Mouse (Mus musculus): ENCODE data around the gene 1700028J19Rik. TPM values are rescaled to one million over a fixed set of nuclear protein-coding genes. Genes with fewer than 3 reads are reported as not detected.

The 1700028J19Rik gene
- polyA plus RNA-seq, 1 experiment from 2014 or later, result 1.1 TPM

DNA sequence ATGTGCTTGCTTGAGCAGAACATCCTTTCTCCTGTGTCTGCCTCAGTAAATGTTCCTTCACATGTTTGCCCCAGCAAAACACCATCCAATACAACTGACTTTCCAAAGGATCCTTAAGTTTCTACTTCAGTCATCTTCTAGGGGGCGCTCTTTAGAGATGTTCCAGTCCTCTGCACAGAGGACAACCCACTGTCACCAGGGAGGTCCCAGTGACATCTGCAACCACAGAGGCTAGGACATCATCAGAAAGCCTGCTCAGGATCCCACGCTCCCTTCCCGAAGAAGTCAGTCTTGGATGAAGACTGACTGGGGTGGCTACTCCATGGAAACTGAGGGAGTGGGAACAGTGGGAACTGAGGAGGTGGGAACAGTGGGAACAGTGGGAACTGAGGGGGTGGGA is 29.1 kb upstream of the 1700028J19Rik start:
- H3K36me3 ChIP-seq (ENCODE audit: control insufficient read depth, insufficient read depth, low read length), result no peaks in the 10 kb centered on the region
- 75% methylated on average over 3 of the region's 3 CpGs for WGBS
- H3K4me1 ChIP-seq (replicated peaks; ENCODE audit: control insufficient read depth, insufficient read depth, low read length), result no peaks in the 10 kb centered on the region
- no peak overlapping the region for H3K27ac ChIP-seq (ENCODE audit: low read depth)
- no peak overlapping the region for H3K9ac ChIP-seq (ENCODE audit: low read length)
- H3K9me3 ChIP-seq (ENCODE audit: control insufficient read depth, low read length), result no peaks in the 10 kb centered on the region
- ATAC-seq (replicated peaks; ENCODE audit: low FRiP score, low TSS enrichment, low read depth) (no peak), DNase-seq (ENCODE audit: low spot score) (no peak)
- H3K4me3 ChIP-seq (ENCODE audit: low read depth, low read length), result no peak overlapping the region
- no peaks in the 10 kb centered on the region; the same call in 1 of the 2 replicates for H3K27me3 ChIP-seq (replicated peaks; ENCODE audit: control insufficient read depth, insufficient read depth, low read length)
- H3K4me2 ChIP-seq (ENCODE audit: low read length), result no peak overlapping the region

DNA sequence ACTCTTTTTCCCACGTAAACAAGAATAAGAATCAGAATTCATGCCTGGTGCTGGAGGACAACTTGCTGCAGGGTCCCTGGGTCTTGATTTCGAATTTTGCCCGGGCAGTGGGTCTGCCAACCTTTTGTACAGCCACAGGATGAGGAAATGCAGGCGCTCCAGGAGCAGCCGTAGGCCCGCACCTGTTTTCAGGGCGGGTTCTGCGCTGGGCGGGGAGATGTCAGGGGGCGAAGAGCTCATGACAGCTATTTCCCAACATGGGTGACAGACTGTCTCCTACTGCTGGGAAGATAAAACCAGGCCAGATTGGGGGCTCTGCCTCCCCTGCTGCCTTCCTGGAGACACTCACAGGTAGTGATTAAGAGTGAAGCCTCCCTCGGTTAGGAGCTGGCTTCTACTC is 27.6 kb upstream of the 1700028J19Rik start:
- no peaks in the 10 kb centered on the region for H3K36me3 ChIP-seq (ENCODE audit: control insufficient read depth, insufficient read depth, low read length)
- ATAC-seq (replicated peaks; ENCODE audit: low FRiP score, low TSS enrichment, low read depth), result no peak
- no peaks in the 10 kb centered on the region; the same call in 1 of the 2 replicates for H3K27me3 ChIP-seq (replicated peaks; ENCODE audit: control insufficient read depth, insufficient read depth, low read length)
- H3K9ac ChIP-seq (ENCODE audit: low read length), result no peak overlapping the region
- no peaks in the 10 kb centered on the region for H3K4me1 ChIP-seq (replicated peaks; ENCODE audit: control insufficient read depth, insufficient read depth, low read length)
- no peak overlapping the region for H3K4me3 ChIP-seq (ENCODE audit: low read depth, low read length)
- no peak overlapping the region for H3K27ac ChIP-seq (ENCODE audit: low read depth)
- no peaks in the 10 kb centered on the region for H3K9me3 ChIP-seq (ENCODE audit: control insufficient read depth, low read length)
- 26% methylated on average over 11 of the region's 11 CpGs for WGBS
- H3K4me2 ChIP-seq (ENCODE audit: low read length), result no peak overlapping the region
- no peak for DNase-seq (ENCODE audit: low spot score)

DNA sequence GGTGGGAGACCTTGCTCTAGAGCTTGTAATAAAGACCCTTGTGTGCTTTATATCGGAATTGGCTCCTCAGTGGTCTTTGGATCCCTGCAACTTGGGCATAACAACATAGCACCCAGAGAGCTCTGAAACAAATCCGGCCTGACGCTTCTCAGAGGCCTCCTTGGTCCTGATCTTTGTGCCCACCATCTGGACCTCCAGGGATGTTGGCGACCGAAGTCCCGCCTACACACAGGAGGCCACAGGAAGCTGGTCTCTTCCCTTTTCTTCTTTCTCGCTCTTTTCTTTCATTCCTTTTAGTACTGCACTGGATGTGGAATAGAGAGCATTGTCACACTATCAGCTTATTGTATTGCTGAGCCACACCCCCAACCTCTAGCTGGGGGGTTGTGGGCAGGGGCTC is 27.0 kb upstream of the 1700028J19Rik start:
- ATAC-seq (replicated peaks; ENCODE audit: low FRiP score, low TSS enrichment, low read depth) (no peak), DNase-seq (ENCODE audit: low spot score) (no peak)
- Histone ChIP-seq H3K27me3 (replicated peaks; ENCODE audit: control insufficient read depth, insufficient read depth, low read length) (no peaks in the 10 kb centered on the region; the same call in 1 of the 2 replicates), H3K9ac (ENCODE audit: low read length) (no peak overlapping the region), H3K4me3 (ENCODE audit: low read depth, low read length) (no peak overlapping the region), H3K4me1 (replicated peaks; ENCODE audit: control insufficient read depth, insufficient read depth, low read length) (no peaks in the 10 kb centered on the region), H3K9me3 (ENCODE audit: control insufficient read depth, low read length) (no peaks in the 10 kb centered on the region), H3K36me3 (ENCODE audit: control insufficient read depth, insufficient read depth, low read length) (no peaks in the 10 kb centered on the region), H3K27ac (ENCODE audit: low read depth) (no peak overlapping the region), H3K4me2 (ENCODE audit: low read length) (no peak overlapping the region)
- 79% methylated on average over 7 of the region's 7 CpGs for WGBS

DNA sequence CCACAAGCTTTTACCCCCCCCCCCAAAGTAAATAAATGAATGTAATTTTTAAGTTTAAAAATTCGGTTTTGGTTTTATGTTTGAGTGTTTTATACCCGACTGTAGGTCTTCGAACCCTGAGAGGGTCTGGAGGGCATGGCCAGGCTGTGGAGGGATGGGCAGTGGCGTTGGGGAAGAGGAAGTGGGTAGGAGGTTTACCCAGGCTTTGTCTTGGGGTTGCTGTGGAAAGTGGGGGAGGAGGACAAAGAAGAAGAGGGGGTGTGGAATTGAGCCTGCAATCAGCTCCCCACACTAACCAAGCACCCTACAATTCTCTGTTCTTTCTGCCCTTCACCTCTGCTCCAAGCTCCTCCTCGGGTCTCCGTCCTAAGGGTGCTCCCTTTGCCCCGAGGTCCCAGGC is 26.1 kb upstream of the 1700028J19Rik start:
- Histone ChIP-seq H3K4me3 (ENCODE audit: low read depth, low read length) (no peak overlapping the region), H3K27me3 (replicated peaks; ENCODE audit: control insufficient read depth, insufficient read depth, low read length) (no peaks in the 10 kb centered on the region; the same call in 1 of the 2 replicates), H3K4me1 (replicated peaks; ENCODE audit: control insufficient read depth, insufficient read depth, low read length) (no peaks in the 10 kb centered on the region), H3K36me3 (ENCODE audit: control insufficient read depth, insufficient read depth, low read length) (no peaks in the 10 kb centered on the region), H3K4me2 (ENCODE audit: low read length) (no peak overlapping the region), H3K27ac (ENCODE audit: low read depth) (no peak overlapping the region), H3K9ac (ENCODE audit: low read length) (no peak overlapping the region), H3K9me3 (ENCODE audit: control insufficient read depth, low read length) (no peaks in the 10 kb centered on the region)
- DNase-seq (ENCODE audit: low spot score) (no peak), ATAC-seq (replicated peaks; ENCODE audit: low FRiP score, low TSS enrichment, low read depth) (no peak)
- WGBS, result 87% methylated on average over 7 of the region's 7 CpGs

DNA sequence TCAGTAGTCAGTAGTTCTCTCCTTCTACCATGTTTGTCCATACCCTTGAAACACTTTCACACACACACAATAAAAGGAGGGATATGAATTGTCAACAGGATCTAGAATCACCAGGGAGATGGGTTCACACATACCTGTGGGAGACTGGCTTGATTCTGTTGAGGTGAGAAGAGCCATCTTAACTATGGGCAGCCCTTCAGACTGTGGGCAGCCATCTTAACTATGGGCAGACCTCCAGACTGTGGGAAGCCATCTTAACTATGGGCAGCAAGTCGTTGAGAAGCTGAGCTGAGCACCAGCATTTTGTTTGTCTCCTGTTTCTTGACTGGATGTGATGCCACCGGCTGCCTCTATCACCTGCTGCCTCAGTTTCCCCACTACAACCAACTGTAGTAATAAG is 24.8 kb upstream of the 1700028J19Rik start:
- no peak for ATAC-seq (replicated peaks; ENCODE audit: low FRiP score, low TSS enrichment, low read depth)
- H3K9ac ChIP-seq (ENCODE audit: low read length), result no peak overlapping the region
- no peak for DNase-seq (ENCODE audit: low spot score)
- no peak overlapping the region for H3K4me3 ChIP-seq (ENCODE audit: low read depth, low read length)
- no peaks in the 10 kb centered on the region for H3K4me1 ChIP-seq (replicated peaks; ENCODE audit: control insufficient read depth, insufficient read depth, low read length)
- H3K27me3 ChIP-seq (replicated peaks; ENCODE audit: control insufficient read depth, insufficient read depth, low read length), result no peaks in the 10 kb centered on the region; the same call in 1 of the 2 replicates
- no peaks in the 10 kb centered on the region for H3K36me3 ChIP-seq (ENCODE audit: control insufficient read depth, insufficient read depth, low read length)
- no peaks in the 10 kb centered on the region for H3K9me3 ChIP-seq (ENCODE audit: control insufficient read depth, low read length)
- no peak overlapping the region for H3K4me2 ChIP-seq (ENCODE audit: low read length)
- no peak overlapping the region for H3K27ac ChIP-seq (ENCODE audit: low read depth)
- 79% methylated on average over 2 of the region's 2 CpGs for WGBS

DNA sequence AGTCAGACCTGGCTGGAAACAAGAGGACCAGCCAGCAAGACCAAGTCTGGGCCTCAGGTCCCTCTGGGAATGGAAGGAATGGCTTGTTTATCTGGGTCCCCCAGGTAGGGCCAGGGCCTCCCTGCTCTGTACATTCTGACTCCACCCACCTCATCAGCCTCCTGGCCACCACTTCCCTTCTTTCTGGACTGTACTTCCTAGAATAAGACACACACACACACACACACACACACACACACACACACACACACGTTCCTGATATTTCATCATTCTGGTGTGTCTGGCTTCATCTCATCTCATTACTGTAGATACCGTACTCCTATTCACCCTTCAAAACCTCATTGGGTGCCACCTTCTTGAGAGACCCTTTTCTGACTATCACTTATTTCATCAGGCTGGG is 22.9 kb upstream of the 1700028J19Rik start:
- no peak overlapping the region for H3K9ac ChIP-seq (ENCODE audit: low read length)

DNA sequence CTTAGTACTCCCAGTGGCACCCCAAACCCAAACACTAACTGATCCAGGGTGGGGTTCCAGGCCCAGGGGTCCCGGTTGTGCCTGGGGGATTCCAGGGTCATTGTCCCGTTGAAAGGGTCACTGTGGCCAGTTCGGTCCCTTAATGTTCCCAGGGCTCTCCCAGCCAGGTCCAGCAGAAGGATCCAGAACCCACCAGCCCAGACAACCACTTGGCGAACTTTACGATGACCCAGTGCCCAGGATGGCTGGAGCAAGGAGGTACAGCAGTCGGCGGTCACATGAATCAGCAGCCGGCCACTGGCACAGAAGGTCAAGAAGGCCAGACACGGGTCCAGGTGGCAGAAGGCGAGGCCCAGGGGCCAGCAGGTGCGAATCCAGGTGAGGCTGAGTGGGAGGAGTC is 21.6 kb upstream of the 1700028J19Rik start:
- ATAC-seq (replicated peaks; ENCODE audit: low FRiP score, low TSS enrichment, low read depth) (no peak), DNase-seq (ENCODE audit: low spot score) (no peak)
- no peak overlapping the region for H3K4me2 ChIP-seq (ENCODE audit: low read length)
- WGBS, result 78% methylated on average over 11 of the region's 11 CpGs
- no peak overlapping the region for H3K27ac ChIP-seq (ENCODE audit: low read depth)
- no peaks in the 10 kb centered on the region for H3K9me3 ChIP-seq (ENCODE audit: control insufficient read depth, low read length)
- H3K27me3 ChIP-seq (replicated peaks; ENCODE audit: control insufficient read depth, insufficient read depth, low read length), result peaks cover 7% of the 10 kb centered on the region; the same call in 1 of the 2 replicates
- H3K36me3 ChIP-seq (ENCODE audit: control insufficient read depth, insufficient read depth, low read length), result no peaks in the 10 kb centered on the region
- H3K4me1 ChIP-seq (replicated peaks; ENCODE audit: control insufficient read depth, insufficient read depth, low read length), result no peaks in the 10 kb centered on the region
- no peak overlapping the region for H3K4me3 ChIP-seq (ENCODE audit: low read depth, low read length)
- H3K9ac ChIP-seq (ENCODE audit: low read length), result no peak overlapping the region

More for the DNA sequence above, 22.9 kb upstream of the 1700028J19Rik start:
- H3K4me2 ChIP-seq (ENCODE audit: low read length), result no peak overlapping the region
- WGBS, result 85% methylated on average over 2 of the region's 2 CpGs
- H3K4me1 ChIP-seq (replicated peaks; ENCODE audit: control insufficient read depth, insufficient read depth, low read length), result no peaks in the 10 kb centered on the region
- H3K27me3 ChIP-seq (replicated peaks; ENCODE audit: control insufficient read depth, insufficient read depth, low read length), result no peaks in the 10 kb centered on the region; the same call in 1 of the 2 replicates
- ATAC-seq (replicated peaks; ENCODE audit: low FRiP score, low TSS enrichment, low read depth) (no peak), DNase-seq (ENCODE audit: low spot score) (no peak)
- H3K9me3 ChIP-seq (ENCODE audit: control insufficient read depth, low read length), result no peaks in the 10 kb centered on the region
- no peak overlapping the region for H3K27ac ChIP-seq (ENCODE audit: low read depth)
- H3K36me3 ChIP-seq (ENCODE audit: control insufficient read depth, insufficient read depth, low read length), result no peaks in the 10 kb centered on the region
- H3K4me3 ChIP-seq (ENCODE audit: low read depth, low read length), result no peak overlapping the region

DNA sequence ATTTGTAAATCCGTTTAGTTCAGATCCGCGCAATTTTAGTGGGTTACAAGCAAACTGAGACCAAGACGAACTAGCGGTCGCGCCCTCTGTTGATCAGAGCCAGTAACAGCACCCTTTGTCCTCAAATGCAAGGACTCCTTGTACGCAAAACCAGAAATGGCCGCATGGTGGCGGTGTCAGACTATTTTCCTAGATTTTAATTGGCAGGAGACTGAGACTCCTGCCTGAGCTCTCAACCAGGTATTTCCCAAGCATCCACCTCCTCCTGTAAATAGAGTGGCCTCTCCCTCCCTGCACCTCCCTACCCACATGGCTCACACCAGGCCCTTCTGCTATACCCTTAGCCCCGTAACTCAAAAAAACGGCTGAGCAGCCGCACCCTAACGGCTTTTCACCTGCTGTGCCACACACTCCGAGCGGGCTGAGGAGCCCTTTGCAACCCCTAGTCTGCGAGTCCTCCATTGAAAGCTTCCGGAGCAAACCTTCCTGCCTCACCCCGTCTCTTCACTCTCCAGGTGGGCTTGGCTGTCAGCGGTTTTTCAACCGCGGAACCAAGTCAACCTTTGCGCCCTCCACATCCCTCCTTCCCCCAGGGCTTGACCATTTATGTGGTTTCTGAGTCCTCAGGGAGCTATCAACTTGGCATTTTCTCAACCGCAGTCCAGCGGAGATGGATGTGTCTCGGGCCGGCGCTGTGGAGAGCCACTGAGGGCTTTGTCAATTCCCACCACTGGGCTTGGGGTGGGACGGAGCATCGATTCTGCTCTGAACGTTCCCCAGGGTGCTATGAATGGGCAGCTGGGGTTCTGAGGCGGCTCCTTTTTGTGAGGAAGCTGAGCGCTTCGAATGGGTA is 16.5 kb upstream of the 1700028J19Rik start:
- WGBS, result 4% methylated on average over 34 of the region's 34 CpGs
- no peak overlapping the region for H3K27ac ChIP-seq (ENCODE audit: low read depth)
- H3K4me1 ChIP-seq (replicated peaks; ENCODE audit: control insufficient read depth, insufficient read depth, low read length), result no peaks in the 10 kb centered on the region
- ATAC-seq (replicated peaks; ENCODE audit: low FRiP score, low TSS enrichment, low read depth) (peak; percentile 82), DNase-seq (ENCODE audit: low spot score) (peak; percentile 100)
- no peaks in the 10 kb centered on the region for H3K36me3 ChIP-seq (ENCODE audit: control insufficient read depth, insufficient read depth, low read length)
- peaks cover 8% of the 10 kb centered on the region; the same call in 1 of the 2 replicates for H3K27me3 ChIP-seq (replicated peaks; ENCODE audit: control insufficient read depth, insufficient read depth, low read length)
- no peak overlapping the region for H3K4me3 ChIP-seq (ENCODE audit: low read depth, low read length)
- no peaks in the 10 kb centered on the region for H3K9me3 ChIP-seq (ENCODE audit: control insufficient read depth, low read length)
- peak overlapping the region; percentile 31 for H3K4me2 ChIP-seq (ENCODE audit: low read length)
- no peak overlapping the region for H3K9ac ChIP-seq (ENCODE audit: low read length)

DNA sequence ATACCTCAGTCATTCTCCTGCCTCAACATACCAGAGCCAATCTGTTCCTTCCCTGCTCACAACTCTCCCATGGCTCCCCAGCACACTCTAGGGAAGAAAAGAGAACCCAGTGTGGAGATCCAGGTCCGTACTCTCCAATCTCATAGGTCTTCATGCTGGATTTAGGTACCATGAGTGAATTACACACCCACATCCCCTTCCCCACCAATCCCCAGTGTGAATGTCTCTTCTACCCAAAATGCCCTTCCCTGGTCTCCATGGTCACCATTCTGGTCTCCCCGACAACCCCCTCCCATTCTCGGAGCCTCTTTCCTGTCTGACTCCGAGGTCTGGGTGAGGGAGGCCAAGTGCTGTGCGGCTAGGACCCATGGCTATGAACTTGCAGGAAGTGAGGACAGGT is 14.7 kb upstream of the 1700028J19Rik start, which contains the start of gene Gm15517:
Gene Gm15517, plus strand, starts transcription at position 301 of the 400 bp plus-strand sequence.
- Histone ChIP-seq H3K4me2 (ENCODE audit: low read length) (no peak within 1 kb of the TSS), H3K4me1 (replicated peaks; ENCODE audit: control insufficient read depth, insufficient read depth, low read length) (no peaks in the 10 kb centered on the region), H3K27ac (ENCODE audit: low read depth) (no peak within 1 kb of the TSS), H3K9me3 (ENCODE audit: control insufficient read depth, low read length) (no peaks in the 10 kb centered on the region), H3K4me3 (ENCODE audit: low read depth, low read length) (no peak within 1 kb of the TSS), H3K27me3 (replicated peaks; ENCODE audit: control insufficient read depth, insufficient read depth, low read length) (peaks cover 8% of the 10 kb centered on the region; the same call in 1 of the 2 replicates), H3K36me3 (ENCODE audit: control insufficient read depth, insufficient read depth, low read length) (no peaks in the 10 kb centered on the region; the same call in 1 of the 2 replicates), H3K9ac (ENCODE audit: low read length) (no peak within 1 kb of the TSS)
- ATAC-seq (replicated peaks; ENCODE audit: low FRiP score, low TSS enrichment, low read depth) (no peak), DNase-seq (ENCODE audit: low spot score) (no peak)
- whole genome bisulfite sequencing, result 48% methylated on average over 5 of the region's 5 CpGs

Data from intestine, embryonic 14.5 days (tissue).